Mouse (Mus musculus) lung, adult 18-20 months (tissue): Measurements from ENCODE around the gene Luc7l2.

Source experiments
- DNase-seq, 2 experiments: peaks; one replicate each; pipeline ENCODE4 v3.0.0; 2022; ENCODE audit warnings: mixed read lengths in 2 of 2

Gene Luc7l2

GRCm38 (mm10) chr6:38580112-38580857, 29.2 kb downstream of the Luc7l2 start:
- no peak for DNase-seq

GRCm38 (mm10) chr6:38581711-38582110, 30.6 kb downstream of the Luc7l2 start:
- DNase-seq = no peak

DNA sequence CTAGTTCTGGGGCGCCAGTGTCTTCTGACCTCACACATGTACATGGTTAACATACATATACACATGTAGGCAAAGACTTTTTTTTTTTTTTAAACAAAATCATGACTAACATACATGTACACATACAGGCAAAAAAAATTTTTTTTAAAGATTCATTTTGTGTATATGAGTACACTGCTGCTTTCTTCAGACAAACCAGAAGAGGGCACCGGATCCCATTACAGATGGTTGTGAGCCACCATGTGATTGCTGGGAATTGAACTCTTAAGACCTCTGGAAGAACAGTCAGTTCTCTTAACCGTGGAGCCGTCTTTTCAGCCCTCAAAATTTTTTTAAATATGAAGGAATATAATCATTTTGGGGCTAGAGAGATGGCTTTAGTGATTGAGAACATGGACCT, 46.3 kb downstream of the Luc7l2 start:
- no peak for DNase-seq

DNA sequence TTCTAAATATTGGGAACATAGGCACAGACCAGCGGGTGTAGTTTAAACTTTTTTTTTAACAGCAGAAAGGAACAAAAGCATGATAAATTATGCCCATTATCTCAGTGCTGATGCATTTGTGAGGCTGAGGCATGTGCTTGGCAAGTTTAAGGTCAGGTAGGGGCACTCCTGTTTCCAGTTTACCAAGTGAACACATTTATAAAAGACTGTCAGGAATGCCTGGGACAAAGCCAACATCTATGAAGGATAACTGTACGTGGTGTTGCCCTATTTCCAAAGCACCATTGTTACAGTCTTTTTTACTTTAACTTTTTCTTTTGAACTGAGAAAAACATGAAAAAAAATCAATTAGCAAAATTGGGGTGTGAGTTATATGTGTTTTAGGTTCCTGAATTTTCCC, 58.8 kb downstream of the Luc7l2 start:
- no peak for DNase-seq

DNA sequence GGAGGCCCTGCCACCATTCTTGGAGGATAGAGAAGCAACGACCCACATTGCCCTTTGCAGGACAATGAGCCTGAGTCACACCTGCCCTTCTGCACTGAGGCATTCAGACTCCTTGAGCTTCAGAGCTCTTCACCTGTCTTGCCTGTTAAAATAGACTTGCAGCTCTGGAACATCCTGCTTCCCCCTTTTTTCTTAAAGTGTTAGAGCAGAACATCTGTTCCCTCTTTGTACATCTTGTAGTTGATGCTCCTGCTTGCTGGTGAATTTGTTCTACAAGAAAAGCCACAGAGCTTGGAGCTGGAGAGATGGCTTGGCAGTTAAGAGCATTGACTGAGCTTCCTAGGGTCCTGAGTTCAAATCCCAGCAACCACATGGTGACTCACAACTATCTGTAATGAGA, 71.3 kb downstream of the Luc7l2 start:
- DNase-seq = no peak

DNA sequence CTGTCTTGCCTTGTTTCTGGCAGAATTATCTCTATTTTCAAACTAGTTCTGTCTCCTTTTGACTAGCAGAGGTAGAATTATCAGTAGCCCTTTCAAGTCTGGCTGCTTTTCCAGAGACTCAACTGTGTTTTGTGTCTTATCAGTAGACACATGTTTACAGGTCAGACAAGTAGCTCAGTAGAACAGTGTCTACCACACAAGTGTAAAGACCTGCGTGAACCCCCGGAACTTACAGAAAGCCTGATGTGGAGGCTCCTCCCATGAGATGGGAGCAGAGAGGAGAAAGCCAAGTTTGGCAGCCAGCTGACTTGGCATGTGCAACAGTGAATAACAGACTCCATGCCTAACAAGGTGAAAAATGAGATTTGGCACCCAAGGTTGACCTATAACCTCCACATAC, 72.3 kb downstream of the Luc7l2 start:
- DNase-seq = no peak

DNA sequence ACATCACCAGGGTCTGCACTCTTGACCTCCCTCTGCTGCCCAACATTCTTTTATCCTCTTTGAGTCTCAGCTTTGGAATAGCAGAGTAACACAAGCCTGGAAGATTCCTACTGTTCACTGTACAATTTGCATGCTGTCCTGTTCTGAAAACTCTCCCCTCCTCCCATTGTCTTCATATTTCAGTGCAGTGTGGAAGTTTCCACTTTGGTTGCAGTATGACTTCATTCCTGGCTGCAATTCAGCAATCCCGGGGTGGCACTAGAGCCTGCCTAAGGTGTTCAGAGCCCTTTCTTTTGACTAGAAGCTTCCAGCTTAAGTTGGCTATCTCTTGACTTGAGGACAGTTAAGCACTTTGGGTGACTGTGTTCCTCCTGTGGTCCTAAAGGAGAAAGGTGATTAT, 73.3 kb downstream of the Luc7l2 start:
- peak in 1 of 2 experiments; percentile 17 for DNase-seq

DNA sequence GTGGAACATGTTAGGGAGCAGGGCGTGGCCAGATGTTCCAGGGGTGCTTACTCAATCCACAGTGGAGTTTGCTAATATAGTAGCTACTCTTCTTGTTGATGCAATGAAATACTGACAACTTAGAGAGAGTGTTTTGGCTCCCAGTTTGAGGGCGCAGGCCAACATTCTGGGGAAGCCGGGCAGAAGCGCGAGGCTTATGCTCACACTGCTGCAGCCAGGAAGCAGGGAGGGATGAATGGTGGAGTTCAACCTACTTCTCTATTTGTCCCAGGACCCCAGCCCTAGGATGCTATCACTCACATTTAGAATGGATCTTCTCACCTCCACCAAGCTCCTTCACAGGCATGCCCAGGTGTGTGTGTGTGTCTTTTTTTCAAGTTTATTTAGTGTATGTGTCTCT, 75.0 kb downstream of the Luc7l2 start:
- DNase-seq = no peak

- no peak for DNase-seq
Measured at GRCm38 (mm10) chr6:38627081-38627480, 75.9 kb downstream of the Luc7l2 start.

GRCm38 (mm10) chr6:38627486-38627885, 76.4 kb downstream of the Luc7l2 start:
- no peak for DNase-seq

- DNase-seq = no peak
Measured at GRCm38 (mm10) chr6:38629556-38629955, 78.4 kb downstream of the Luc7l2 start.

DNA sequence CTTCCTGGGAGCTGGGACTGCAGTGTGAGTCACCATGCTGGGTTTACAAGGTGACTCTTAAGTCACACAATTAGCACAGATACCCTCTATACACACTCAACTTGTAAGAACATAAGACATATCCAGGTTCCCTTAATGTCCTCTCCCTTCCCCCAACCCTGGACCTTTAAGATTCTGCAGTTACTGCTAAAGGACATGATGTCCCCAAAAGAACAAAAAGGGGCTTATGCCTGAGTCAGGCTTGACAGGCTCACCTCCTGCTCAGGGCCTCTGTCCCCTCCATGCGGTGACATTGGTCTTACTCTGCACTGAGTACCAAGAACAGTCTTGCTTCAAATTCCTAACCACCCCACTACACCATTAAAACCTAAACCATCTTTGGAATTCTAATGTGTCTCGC, 81.7 kb downstream of the Luc7l2 start:
- DNase-seq = no peak

GRCm38 (mm10) chr6:38634461-38634860, 83.3 kb downstream of the Luc7l2 start:
- no peak for DNase-seq

- peak; percentile 40 to 55 for DNase-seq
Measured at GRCm38 (mm10) chr6:38635941-38636851, 85.1 kb downstream of the Luc7l2 start.

DNA sequence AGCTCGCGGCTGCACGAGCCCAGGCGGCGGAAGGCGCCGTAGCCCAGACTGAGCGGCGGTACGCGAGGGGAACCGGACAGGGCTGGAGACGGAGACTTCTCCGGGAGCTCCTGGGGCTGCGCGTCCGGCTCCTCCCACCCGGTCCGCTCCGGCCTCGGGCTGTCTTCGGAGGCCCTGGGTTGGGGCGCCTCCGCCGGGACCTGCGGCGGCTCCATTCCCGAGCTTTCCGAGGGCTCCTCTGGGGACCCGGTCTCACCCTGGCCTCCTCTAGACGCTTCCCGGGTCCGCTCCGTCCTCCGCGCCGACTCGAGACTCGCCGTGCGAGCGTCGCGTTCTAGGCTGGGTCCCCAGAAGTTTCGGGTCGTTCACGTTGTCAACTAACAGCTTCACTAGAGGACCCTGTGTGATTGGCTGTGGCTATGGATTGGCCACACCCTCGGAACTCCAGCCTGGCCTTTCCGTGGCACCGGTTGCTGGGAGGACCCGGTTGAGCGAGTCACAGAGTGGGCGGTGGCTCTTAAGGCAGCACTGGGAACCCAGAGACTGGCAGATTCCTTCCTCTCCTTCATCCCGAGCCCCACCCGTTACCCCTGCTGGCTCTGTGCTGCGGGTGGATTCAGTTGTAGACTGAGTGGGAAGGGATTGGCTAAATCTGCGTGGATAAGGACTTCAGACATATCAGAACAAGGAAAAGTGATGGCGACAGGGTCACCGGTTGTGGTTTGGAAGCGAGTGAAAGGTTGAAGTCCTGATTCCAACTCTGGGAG, 85.9 kb downstream of the Luc7l2 start, which contains the start of gene Klrg2:
Gene Klrg2, minus strand, starts transcription at position 391 of the 767 bp plus-strand sequence.
- DNase-seq = peak; percentile 86 to 91

DNA sequence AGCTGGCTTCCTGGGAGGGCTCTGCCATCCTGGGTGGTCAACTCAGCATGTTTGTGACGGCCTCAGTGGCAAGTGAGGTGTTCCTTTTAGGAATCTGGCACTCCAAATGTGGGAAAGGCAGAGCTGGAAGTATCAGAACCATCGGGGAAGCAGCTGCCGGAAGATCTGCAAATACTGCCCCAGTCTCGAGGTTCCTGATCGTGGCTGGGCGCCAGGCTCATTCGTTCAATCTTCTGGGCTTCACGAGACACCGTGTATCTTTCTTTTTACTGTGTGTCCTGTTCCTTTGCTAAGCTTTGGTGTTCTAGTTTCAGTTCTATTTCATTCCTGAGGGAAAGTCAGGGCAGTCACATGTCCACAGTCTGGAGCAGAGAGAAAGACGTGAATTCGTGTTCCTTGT, 89.3 kb downstream of the Luc7l2 start:
- DNase-seq = no peak

GRCm38 (mm10) chr6:38641228-38641627, 90.1 kb downstream of the Luc7l2 start:
- no peak for DNase-seq

- no peak for DNase-seq
Measured at GRCm38 (mm10) chr6:38641645-38642044, 90.5 kb downstream of the Luc7l2 start.

GRCm38 (mm10) chr6:38642593-38642992, 91.5 kb downstream of the Luc7l2 start:
- DNase-seq = no peak

DNA sequence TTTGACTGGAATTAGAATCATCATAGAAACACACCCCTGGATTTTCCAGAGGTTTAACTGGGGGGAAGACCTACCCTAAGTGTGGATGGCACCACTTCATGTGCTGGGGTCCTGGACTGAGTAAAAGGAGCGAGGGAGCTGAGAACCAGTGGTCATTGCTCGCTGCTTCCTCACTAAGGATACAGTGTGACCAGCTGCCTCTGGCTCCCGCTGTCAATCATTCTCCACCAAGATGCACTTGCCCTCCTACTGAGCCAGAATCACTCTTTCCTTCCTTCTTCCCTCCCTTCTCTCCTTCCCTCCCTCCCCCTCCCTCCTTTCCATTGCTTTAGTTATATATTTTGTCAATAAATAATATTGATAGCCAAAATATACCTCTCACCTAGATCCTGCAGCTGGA, 91.9 kb downstream of the Luc7l2 start:
- DNase-seq = no peak

DNA sequence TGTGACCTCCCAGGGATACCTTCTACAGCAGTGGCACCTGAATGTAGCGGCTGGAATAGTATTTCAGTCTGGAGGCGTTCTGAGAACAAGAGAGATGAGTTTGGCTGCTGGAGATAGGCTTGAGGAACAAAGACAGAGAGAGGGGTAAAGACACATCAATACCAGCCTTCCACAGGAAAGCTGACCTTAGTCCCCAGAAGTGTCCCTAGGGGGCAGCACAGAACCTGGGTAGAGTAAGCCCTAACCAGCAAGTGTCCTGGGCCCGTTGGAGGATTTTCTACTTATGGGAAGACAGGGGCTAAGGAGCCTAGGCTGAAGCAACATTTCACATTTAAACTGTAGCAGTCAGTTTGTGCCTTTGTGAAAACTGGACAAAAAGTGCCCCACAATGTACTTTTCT, 98.4 kb downstream of the Luc7l2 start:
- DNase-seq = no peak

DNA sequence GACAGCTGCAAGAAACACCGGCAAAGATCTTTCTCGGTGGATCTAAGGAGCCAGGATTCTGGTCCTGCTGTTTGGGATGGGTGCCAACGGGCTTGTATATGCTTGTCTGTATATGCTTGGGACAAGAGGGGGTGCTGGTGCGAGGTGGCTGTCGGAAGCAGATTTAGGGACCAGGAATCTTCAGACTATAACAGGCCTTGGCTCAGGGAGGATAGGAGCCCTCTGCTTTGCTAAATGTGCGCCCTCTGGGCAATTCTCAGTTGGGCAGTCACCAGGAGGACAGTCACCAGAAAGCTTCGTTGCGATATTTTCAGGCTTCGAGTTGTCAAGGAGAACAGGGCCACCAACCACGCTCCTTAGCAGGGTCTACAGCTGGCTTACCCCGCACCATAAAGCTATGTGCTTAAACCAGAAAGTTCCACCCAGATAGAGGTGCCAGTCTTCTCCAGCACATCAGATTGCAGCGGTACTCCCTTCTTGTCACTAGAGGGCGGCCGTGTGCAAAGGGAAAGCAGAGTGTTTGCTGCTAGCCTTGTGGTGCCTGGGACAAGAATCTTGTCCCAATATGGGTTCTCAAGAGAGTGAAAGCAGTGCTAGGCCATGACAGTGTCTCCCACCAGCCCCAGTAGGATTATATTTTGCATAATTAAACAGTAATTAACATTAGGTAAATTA, 99.3 kb downstream of the Luc7l2 start:
- peak; percentile 50 to 63 for DNase-seq
